Mouse (Mus musculus) lung, embryonic 15.5 days (tissue): ENCODE data around the gene Proz. TPM values are rescaled to one million over a fixed set of nuclear protein-coding genes. Genes with fewer than 3 reads are reported as not detected.
"Not testable (repeated sequence)": the region's sequence is repeated elsewhere in the genome, so short reads cannot be mapped to it uniquely, and the experiment has no call there.

Experiments
- ATAC-seq: fragments of 200-750 bp; cut with Nextera tagmentation; 2 replicates; pipeline ENCODE4 v1.8.0; 2017; ENCODE audit warnings: moderate number of reproducible peaks, borderline replicate concordance; ENCODE audit not compliant: low FRiP score, low TSS enrichment; ENCODE audit errors: extremely low read depth
- H3K27ac ChIP-seq: fragments of 300-500 bp; sonication (generic); 2 replicates; pipeline ENCODE4 v1.5.1; 2015; ENCODE audit warnings: moderate library complexity, mild to moderate bottlenecking, inconsistent platforms
- H3K27me3 ChIP-seq: fragments of 300-500 bp; sonication (generic); 2 replicates; pipeline ENCODE4 v1.6.1; 2015; ENCODE audit warnings: inconsistent platforms
- H3K36me3 ChIP-seq: fragments of 300-500 bp; sonication (generic); 2 replicates; pipeline ENCODE4 v1.6.1; 2015; ENCODE audit warnings: inconsistent platforms
- H3K4me1 ChIP-seq: fragments of 300-500 bp; sonication (generic); 2 replicates; pipeline ENCODE4 v1.6.1; 2015; ENCODE audit warnings: inconsistent platforms
- H3K4me2 ChIP-seq: fragments of 300-500 bp; sonication (generic); 2 replicates; pipeline ENCODE4 v1.6.1; 2015; ENCODE audit warnings: inconsistent platforms, mild to moderate bottlenecking, moderate library complexity
- H3K4me3 ChIP-seq: fragments of 300-500 bp; sonication (generic); 2 replicates; pipeline ENCODE4 v1.5.1; 2015; ENCODE audit warnings: mild to moderate bottlenecking, inconsistent platforms
- H3K9ac ChIP-seq: fragments of 300-500 bp; sonication (generic); 2 replicates; pipeline ENCODE4 v1.6.1; 2015; ENCODE audit warnings: inconsistent platforms
- H3K9me3 ChIP-seq: fragments of 300-500 bp; sonication (generic); 2 replicates; pipeline ENCODE4 v1.6.1; 2016; ENCODE audit warnings: inconsistent platforms
- WGBS: fragments of 180-500 bp; shearing (Covaris S2); methylation state at CpG from one replicate; pipeline ENCODE4 v1.1.7; 2015; 5-methylcytosine and 5-hydroxymethylcytosine counted together
- polyA plus RNA-seq: library from polyadenylated mRNA; unstranded; fragments of >200 nt; fragmentation: Nextera tagmentation; extraction: Ambion mirVana; gene quantifications from 2 replicates; pipeline ENCODE4 v1.2.1, GENCODE M21; 2015

Gene Proz
- polyA plus RNA-seq, 1 experiment from 2014 or later: 0.46 TPM

DNA sequence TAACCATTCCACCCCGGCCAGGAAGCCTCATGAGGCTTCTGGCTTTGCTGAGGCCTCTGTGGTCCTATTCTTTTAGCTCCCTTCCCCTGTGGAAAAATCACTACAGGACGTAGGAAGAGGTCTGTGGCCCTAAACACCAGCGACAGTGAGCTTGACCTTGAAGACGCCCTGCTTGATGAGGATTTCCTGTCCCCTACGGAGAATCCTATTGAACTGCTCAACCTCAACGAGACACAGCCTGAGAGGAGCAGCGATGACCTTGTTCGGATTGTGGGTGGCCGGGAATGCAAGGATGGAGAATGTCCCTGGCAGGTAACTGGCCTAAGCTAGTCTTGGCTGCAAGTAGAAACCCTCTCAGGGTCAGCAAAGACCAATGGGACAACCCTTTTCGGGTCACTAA is 10.2 kb upstream of the Proz start:
- H3K27ac ChIP-seq: no peak overlapping the region
- no peaks in the 10 kb centered on the region for H3K9me3 ChIP-seq
- H3K4me1 ChIP-seq: no peaks in the 10 kb centered on the region
- no peak overlapping the region for H3K4me2 ChIP-seq
- ATAC-seq: no peak
- no peak overlapping the region for H3K4me3 ChIP-seq
- H3K27me3 ChIP-seq: no peaks in the 10 kb centered on the region
- 76% methylated on average over 10 of the region's 10 CpGs for WGBS
- H3K36me3 ChIP-seq: no peaks in the 10 kb centered on the region
- H3K9ac ChIP-seq: no peak overlapping the region

DNA sequence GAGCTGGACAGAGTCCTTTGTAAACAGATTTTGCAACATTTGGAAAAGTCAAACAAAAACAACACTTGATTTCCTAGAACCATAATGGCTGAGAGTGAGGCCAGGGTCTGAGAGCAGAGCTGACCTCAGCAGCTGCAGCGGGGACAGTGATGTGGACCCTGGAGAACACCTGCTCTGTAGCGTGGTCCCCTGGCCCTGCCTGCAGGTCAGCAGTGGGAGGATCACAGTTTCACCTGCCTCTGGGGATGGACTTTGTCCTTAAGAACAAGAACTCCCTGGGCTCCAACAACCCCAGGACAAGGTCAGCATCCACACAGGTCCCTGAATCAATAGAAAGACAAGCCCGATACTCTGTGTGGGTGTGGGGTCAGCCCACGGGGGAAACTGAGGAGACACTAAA is 3.4 kb upstream of the Proz start:
- Histone ChIP-seq H3K4me3 (no peak overlapping the region), H3K4me2 (no peak overlapping the region), H3K4me1 (no peaks in the 10 kb centered on the region), H3K9me3 (no peaks in the 10 kb centered on the region), H3K9ac (no peak overlapping the region), H3K27ac (no peak overlapping the region), H3K36me3 (no peaks in the 10 kb centered on the region), H3K27me3 (no peaks in the 10 kb centered on the region)
- 82% methylated on average over 4 of the region's 4 CpGs for WGBS
- ATAC-seq: no peak

DNA sequence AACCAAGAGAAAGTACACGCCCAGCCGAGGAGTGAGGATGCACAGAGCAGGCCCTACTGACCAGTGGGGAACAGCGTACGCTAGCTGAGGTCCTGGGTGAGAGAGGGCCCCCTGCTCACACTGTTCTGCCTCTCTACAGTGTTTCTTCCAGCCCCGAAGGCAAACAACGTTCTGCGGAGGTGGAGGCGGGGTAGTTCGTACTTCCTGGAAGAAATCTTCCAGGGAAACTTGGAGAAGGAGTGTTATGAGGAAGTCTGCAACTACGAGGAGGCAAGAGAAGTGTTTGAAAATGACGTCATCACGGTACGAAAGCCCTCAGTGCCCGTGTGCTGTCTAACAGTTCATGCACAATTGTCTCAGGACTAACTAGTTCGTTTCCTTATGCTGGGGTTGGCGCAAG is 2.4 kb downstream of the Proz start:
- no peak overlapping the region for H3K4me3 ChIP-seq
- no peaks in the 10 kb centered on the region for H3K4me1 ChIP-seq
- ATAC-seq: no peak
- no peaks in the 10 kb centered on the region for H3K27me3 ChIP-seq
- WGBS: 49% methylated on average over 16 of the region's 16 CpGs
- no peak overlapping the region for H3K9ac ChIP-seq
- no peak overlapping the region for H3K4me2 ChIP-seq
- H3K9me3 ChIP-seq: no peaks in the 10 kb centered on the region
- no peak overlapping the region for H3K27ac ChIP-seq
- no peaks in the 10 kb centered on the region for H3K36me3 ChIP-seq

DNA sequence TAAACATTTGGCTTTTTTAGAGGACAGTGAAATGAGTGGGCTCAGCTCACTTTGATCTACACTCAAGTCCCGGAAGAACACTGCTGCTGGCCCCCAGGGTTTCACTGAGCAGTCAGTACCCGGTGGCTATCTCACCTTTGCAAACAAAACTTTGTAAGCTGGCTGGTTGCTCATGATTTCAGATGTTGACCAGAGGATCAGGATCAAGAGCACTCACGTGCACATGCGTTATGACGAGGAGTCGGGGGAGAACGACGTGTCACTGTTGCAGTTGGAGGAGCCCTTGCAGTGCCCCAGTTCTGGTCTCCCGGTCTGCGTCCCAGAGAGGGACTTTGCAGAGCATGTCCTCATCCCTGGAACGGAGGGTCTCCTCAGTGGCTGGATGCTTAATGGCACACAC is 12.5 kb downstream of the Proz start:
- no peak overlapping the region for H3K4me3 ChIP-seq
- H3K27ac ChIP-seq: no peak overlapping the region
- no peaks in the 10 kb centered on the region for H3K4me1 ChIP-seq
- WGBS: 65% methylated on average over 11 of the region's 11 CpGs
- peaks cover 35% of the 10 kb centered on the region for H3K36me3 ChIP-seq
- H3K9me3 ChIP-seq: no peaks in the 10 kb centered on the region
- no peak for ATAC-seq
- no peaks in the 10 kb centered on the region for H3K27me3 ChIP-seq
- H3K9ac ChIP-seq: no peak overlapping the region
- no peak overlapping the region for H3K4me2 ChIP-seq

DNA sequence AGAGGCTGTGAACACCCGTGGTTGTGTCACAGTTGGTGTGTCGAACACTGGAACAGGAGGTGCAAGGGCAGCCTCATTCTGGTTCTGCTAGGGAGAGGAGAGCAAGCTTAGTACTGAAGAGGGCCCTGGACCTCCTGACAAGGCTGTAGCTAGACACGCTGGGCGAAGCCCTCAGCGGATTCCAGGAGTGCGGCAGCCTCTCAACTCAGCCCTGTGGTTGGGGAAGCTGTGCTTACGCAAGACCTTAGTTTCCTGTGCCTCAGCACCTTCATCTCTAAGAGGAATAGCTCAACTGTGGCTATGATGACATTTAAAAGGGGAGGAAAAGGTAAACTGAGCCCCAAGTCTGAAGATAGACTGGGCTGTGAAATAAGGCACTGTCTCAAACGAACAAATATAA is 14.3 kb downstream of the Proz start:
- H3K9me3 ChIP-seq: no peaks in the 10 kb centered on the region
- peaks cover 53% of the 10 kb centered on the region for H3K36me3 ChIP-seq
- H3K9ac ChIP-seq: no peak overlapping the region
- no peak for ATAC-seq
- H3K4me2 ChIP-seq: no peak overlapping the region
- H3K27me3 ChIP-seq: no peaks in the 10 kb centered on the region
- 91% methylated on average over 8 of the region's 8 CpGs for WGBS
- H3K27ac ChIP-seq: no peak overlapping the region
- H3K4me1 ChIP-seq: no peaks in the 10 kb centered on the region
- H3K4me3 ChIP-seq: no peak overlapping the region

DNA sequence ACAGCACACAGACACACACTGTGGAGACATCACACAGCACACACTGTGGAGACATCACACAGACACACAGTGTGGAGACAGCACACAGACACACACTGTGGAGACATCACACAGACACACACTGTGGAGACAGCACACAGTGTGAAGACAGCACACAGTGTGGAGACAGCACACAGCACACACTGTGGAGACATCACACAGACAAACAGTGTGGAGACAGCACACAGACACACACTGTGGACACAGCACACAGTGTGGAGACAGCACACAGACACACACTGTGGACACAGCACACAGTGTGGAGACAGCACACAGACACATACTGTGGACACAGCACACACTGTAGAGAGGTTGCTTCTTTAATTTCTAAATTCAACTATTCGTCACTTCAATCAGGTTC is 14.9 kb downstream of the Proz start:
- peaks cover 59% of the 10 kb centered on the region for H3K36me3 ChIP-seq
- 87% methylated on average over 1 of the region's 1 CpGs for WGBS
- not testable (repeated sequence) for H3K27ac ChIP-seq, H3K4me1 ChIP-seq, H3K4me2 ChIP-seq, ATAC-seq, H3K27me3 ChIP-seq, H3K9ac ChIP-seq, H3K9me3 ChIP-seq, H3K4me3 ChIP-seq

DNA sequence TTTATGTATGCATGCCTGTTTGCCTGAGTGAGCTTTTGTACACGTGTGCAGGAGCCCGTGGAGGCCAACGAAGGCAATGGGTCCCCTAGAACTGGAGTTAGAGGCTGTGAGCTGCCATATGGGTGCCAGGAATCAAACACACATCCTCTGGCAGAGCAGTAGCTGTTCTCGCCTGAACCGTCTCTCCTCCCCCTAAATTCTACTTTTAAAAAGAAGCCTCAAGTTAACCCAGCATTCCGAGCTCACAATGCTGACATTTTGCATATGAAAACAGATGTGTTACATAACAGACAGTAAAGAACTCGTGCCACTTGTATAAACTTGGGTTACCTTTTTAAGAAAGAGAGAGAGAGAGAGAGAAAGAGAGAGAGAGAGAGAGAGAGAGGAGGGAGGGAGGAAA is 16.8 kb downstream of the Proz start:
- H3K4me2 ChIP-seq: no peak overlapping the region
- H3K27me3 ChIP-seq: no peaks in the 10 kb centered on the region
- H3K9ac ChIP-seq: no peak overlapping the region
- ATAC-seq: no peak
- H3K27ac ChIP-seq: no peak overlapping the region
- no peaks in the 10 kb centered on the region for H3K9me3 ChIP-seq
- 82% methylated on average over 7 of the region's 7 CpGs for WGBS
- H3K4me3 ChIP-seq: no peak overlapping the region
- H3K36me3 ChIP-seq: peaks cover 75% of the 10 kb centered on the region
- H3K4me1 ChIP-seq: no peaks in the 10 kb centered on the region

DNA sequence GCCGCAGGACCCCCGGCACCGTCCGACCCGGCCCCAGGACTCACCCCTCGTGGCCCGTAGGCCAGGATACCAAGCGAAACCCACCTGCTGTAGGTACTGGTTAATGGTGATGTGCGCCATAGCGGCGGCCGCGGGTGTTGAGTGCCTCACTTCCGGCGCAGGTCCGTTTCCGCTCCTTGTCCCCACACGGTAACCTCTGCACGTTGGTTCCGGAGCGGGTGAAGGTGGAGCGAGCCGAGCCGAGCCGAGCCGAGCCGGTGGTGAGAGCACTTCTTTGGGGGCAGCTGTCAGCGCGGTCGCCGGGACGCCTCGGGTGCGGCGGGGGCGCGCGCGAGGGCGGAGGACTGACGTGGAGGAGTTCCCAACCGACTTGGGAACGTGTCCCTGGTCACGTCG is 44.0 kb downstream of the Proz start:
- H3K36me3 ChIP-seq: peaks cover 6% of the 10 kb centered on the region
- 2% methylated on average over 45 of the region's 45 CpGs for WGBS
- peaks cover 29% of the 10 kb centered on the region for H3K4me1 ChIP-seq
- no peaks in the 10 kb centered on the region for H3K27me3 ChIP-seq
- peak overlapping the region; percentile 84 for H3K9ac ChIP-seq
- H3K9me3 ChIP-seq: no peaks in the 10 kb centered on the region
- peak overlapping the region; percentile 88 for H3K27ac ChIP-seq
- ATAC-seq: peak; percentile 74
- H3K4me2 ChIP-seq: peak overlapping the region; percentile 92
- peak overlapping the region; percentile 96 for H3K4me3 ChIP-seq

DNA sequence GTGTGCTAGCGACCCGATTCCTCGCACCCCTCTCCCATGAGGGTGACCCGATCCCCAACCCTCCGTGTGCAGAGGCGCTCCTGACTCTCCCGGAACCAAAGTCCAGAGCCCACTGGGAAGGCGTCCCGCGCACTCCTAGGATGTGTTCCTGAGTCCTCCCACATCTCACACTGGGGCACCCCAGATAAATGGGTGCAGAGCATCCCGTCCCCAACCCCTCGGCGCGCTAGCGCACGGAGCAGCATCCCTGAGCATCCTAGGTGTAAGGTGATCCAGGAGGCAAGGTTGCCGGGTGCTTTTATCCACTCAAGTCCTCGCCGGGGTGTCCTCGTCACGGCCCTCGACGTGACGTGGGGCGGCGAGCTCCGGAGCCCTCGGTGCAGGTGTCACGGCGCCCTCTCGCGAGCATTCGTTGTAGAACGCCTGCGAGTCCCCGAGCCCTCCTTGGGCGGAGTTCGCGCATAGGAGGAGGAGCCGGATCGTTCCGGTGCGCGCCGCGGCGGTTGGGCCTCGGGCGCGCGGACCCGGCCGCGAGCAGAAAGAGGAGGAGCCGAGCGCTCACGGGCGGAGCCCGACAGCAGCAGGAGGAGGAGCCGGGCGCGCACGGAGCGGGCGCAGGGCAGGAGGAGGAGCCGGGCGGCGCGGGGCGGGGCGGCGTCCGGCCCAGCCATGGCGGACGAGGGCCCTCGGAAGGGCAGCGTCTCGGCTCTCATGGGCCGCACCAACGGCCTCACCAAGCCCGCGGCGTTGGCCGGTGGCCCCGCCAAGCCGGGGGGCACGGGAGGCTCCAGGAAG is 44.6 kb downstream of the Proz start, which contains the start of the genes Pcid2 and Cul4a:
Pcid2 (minus strand) TSS at position 373 of the 795 bp plus-strand sequence.
Cul4a (plus strand) TSS at position 535 of the 795 bp plus-strand sequence.
- Histone ChIP-seq H3K27ac (peak within 1 kb of the TSS; percentile 88), H3K4me3 (peak within 1 kb of the TSS; percentile 96), H3K4me1 (peaks cover 29% of the 10 kb centered on the region), H3K9me3 (no peaks in the 10 kb centered on the region), H3K27me3 (no peaks in the 10 kb centered on the region), H3K9ac (peak within 1 kb of the TSS; percentile 84), H3K4me2 (peak within 1 kb of the TSS; percentile 92), H3K36me3 (peaks cover under 1% of the 10 kb centered on the region; the same call in 1 of the 2 replicates)
- peak; percentile 97 for ATAC-seq
- 1% methylated on average over 86 of the region's 87 CpGs for WGBS

DNA sequence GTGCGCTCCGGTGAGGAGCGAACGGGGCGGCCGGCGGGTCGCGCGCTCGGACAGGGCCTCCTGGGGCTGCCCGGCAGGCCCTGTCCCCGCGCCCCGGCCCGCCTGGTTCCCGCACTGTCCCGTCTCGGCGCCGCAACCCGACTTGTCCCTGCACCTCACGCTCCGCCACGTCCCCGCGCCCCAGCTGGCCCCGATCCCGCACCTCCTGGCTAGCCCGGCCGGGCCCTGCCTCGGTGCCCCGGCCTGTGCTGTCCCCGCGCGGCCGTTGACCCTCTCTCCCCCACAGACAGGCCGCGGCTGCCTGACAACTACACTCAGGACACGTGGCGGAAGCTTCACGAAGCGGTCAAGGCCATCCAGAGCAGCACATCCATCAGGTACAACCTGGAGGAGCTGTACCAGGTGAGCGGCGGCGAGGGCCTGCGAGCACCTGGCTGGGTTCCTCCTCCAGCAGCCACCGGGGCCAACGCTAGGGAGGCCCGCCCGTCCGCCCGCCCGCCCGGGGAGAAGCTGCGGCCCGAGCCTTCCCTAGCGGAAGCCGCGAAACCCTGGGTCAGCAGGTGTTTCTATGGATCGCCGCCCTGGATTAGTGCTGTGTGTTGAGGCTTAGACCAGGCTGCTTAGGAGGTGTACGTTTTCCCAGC is 45.3 kb downstream of the Proz start:
- H3K4me1 ChIP-seq: peaks cover 29% of the 10 kb centered on the region
- peak overlapping the region; percentile 96 for H3K4me3 ChIP-seq
- H3K9ac ChIP-seq: peak overlapping the region; percentile 79
- peak; percentile 62 for ATAC-seq
- H3K9me3 ChIP-seq: no peaks in the 10 kb centered on the region
- peak overlapping the region; percentile 65 for H3K27ac ChIP-seq
- no peaks in the 10 kb centered on the region for H3K27me3 ChIP-seq
- H3K36me3 ChIP-seq: no peaks in the 10 kb centered on the region; the same call in 1 of the 2 replicates
- peak overlapping the region; percentile 92 for H3K4me2 ChIP-seq
- under 1% methylated on average over 51 of the region's 63 CpGs for WGBS

DNA sequence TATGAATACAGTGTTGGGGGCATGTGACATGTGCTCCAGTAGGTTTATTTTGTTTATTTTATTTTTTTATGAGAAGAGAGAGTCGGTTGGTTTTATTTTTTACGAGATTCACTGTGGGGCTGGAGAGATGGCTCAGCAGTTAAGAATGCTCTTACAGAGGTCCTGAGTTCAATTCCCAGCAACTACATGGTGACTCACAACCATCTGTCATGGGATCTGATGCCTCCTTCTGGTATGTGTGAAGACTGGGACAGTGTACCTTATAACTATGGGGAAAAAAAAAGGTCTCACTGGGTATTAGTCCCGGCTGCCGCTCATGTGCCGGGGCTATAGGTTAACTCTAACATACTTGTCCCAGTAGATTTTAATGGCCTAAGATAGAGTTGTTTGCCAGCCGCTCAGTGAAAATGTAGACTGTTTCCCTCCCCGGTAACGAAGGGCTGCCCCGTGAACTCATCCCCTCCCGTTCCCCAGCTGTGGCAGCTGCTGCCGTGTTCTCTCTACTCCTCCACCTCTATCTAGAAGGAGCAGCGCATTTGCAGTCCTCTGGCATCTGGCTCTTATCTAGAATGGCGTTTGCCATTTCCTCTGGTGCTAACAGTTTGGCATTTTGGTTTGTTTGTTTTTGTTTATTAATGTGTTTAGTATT is 47.4 kb downstream of the Proz start:
- Histone ChIP-seq H3K27ac (no peak overlapping the region), H3K27me3 (no peaks in the 10 kb centered on the region), H3K9me3 (no peaks in the 10 kb centered on the region), H3K36me3 (no peaks in the 10 kb centered on the region; the same call in 1 of the 2 replicates), H3K9ac (no peak overlapping the region), H3K4me1 (peaks cover 29% of the 10 kb centered on the region), H3K4me3 (no peak overlapping the region), H3K4me2 (no peak overlapping the region)
- ATAC-seq: no peak
- WGBS: 81% methylated on average over 13 of the region's 13 CpGs

DNA sequence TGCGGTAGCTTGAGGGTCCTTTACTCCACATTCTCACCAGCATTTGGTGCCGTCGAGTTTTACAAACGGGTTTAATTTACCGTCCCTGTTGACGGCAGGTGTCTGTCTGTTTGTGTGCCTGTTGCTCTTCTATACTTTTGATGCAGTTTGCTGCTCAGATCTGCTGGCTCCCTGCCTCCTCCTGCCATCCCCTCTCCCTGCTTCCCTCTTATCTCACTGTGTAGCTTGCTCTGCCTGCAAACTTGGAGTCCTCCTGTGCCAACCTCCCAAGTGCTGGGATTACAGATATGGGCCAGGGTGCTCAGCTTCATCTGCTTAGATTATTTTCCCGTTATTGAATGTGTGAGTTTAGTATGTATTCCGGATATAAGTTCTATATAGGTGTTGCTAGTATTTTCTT is 48.3 kb downstream of the Proz start:
- WGBS: 85% methylated on average over 8 of the region's 8 CpGs
- H3K4me2 ChIP-seq: no peak overlapping the region
- H3K4me1 ChIP-seq: peaks cover 23% of the 10 kb centered on the region
- no peak overlapping the region for H3K4me3 ChIP-seq
- H3K9me3 ChIP-seq: no peaks in the 10 kb centered on the region
- H3K9ac ChIP-seq: no peak overlapping the region
- H3K27me3 ChIP-seq: no peaks in the 10 kb centered on the region
- no peak for ATAC-seq
- no peak overlapping the region for H3K27ac ChIP-seq
- H3K36me3 ChIP-seq: peaks cover 2% of the 10 kb centered on the region; the same call in 1 of the 2 replicates
